Mouse (Mus musculus) testis, adult 2 months (tissue): ENCODE measurements around the gene Pbx3. TPM values are rescaled to one million over a fixed set of nuclear protein-coding genes. Genes with fewer than 3 reads are reported as not detected.

Source experiments
- H3K27ac ChIP-seq: fragments of 200-500 bp; 2 replicates; pipeline ENCODE4 v1.5.1; 2012; ENCODE audit warnings: low read depth, low read length; ENCODE audit not compliant: control insufficient read depth, insufficient read depth
- H3K27me3 ChIP-seq: fragments of 200-500 bp; 2 replicates; pipeline ENCODE4 v1.6.1; 2012; ENCODE audit warnings: mild to moderate bottlenecking, low read length, moderate library complexity; ENCODE audit not compliant: control insufficient read depth, insufficient read depth
- H3K36me3 ChIP-seq: fragments of 200-500 bp; 2 replicates; pipeline ENCODE4 v1.6.1; 2012; ENCODE audit warnings: mild to moderate bottlenecking, low read length; ENCODE audit not compliant: control insufficient read depth, insufficient read depth
- H3K4me1 ChIP-seq: fragments of 200-500 bp; 2 replicates; pipeline ENCODE4 v1.6.1; 2012; ENCODE audit warnings: low read length; ENCODE audit not compliant: control insufficient read depth, insufficient read depth
- H3K4me3 ChIP-seq: fragments of 200-500 bp; 2 replicates; pipeline ENCODE4 v1.5.1; 2012; ENCODE audit warnings: low read depth, mild to moderate bottlenecking, low read length, moderate library complexity, mixed read lengths; ENCODE audit not compliant: control insufficient read depth
- CTCF ChIP-seq: fragments of 200-500 bp; IDR thresholded peaks from 2 replicates; pipeline ENCODE4 v1.5.1; 2012; ENCODE audit warnings: low read depth, mild to moderate bottlenecking, inconsistent platforms, low read length, moderate library complexity; ENCODE audit not compliant: control insufficient read depth, insufficient read depth, insufficient replicate concordance
- POLR2A ChIP-seq: fragments of 200-500 bp; IDR thresholded peaks from 2 replicates; pipeline ENCODE4 v1.6.1; 2012; ENCODE audit warnings: low read depth, mild to moderate bottlenecking, inconsistent platforms, low read length, moderate library complexity; ENCODE audit not compliant: control insufficient read depth
- polyA plus RNA-seq: library from polyadenylated mRNA; depleted of rRNA; stranded (reverse); fragments of >200 nt; gene quantifications from 2 replicates; pipeline ENCODE4 v1.2.3, GENCODE M21; 2012

The Pbx3 gene
- polyA plus RNA-seq, 1 experiment, result 5.9 TPM

DNA sequence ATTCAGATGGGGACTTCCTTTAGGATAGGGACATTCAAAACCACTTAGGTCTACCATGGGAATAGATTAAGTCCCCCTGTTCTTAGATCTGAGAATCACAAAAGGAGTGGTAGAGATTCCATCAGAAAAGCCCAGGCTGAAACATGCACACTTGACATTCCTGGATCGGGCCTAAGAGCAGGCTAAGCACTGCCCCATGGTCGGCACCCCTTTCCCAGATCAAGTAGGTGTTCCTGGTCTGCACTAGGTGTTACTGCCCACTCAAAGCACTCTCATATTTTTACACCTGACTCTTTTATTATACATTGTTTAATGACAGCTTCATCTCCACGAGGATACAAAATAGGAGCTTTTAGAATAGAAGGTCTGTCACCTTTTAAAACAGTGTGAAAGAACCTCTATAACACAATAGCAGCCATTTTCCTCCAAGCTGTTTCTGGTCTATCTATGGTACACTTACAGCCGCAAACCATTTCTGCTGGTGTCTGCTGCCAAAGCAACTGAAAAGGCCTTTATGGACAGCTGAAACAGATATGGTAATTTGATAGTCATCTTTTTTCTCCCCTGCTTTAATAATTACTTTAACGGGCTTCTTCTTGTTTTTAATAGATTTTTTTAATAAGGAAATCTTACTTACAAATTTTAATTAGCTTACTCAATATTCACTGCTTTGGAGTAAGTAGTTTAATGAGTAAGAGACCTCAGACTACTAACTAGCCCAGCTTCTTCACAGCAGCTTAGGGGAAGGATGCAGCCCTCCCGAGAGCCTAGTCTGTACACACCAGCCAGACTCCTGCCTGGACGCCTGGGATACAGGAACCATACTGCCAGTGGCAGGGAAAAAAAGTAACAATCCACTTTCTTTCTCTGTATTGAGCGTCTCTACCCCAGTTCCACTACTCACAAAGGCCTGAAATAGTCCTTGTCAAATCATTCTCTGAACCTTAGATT is 178.8 kb downstream of the Pbx3 start:
- Histone ChIP-seq H3K27me3 (no peaks in the 10 kb centered on the region), H3K36me3 (no peaks in the 10 kb centered on the region), H3K4me3 (no peak overlapping the region), H3K4me1 (no peaks in the 10 kb centered on the region), H3K27ac (no peak overlapping the region)
- no peak for TF ChIP-seq POLR2A
- no peak for TF ChIP-seq CTCF

DNA sequence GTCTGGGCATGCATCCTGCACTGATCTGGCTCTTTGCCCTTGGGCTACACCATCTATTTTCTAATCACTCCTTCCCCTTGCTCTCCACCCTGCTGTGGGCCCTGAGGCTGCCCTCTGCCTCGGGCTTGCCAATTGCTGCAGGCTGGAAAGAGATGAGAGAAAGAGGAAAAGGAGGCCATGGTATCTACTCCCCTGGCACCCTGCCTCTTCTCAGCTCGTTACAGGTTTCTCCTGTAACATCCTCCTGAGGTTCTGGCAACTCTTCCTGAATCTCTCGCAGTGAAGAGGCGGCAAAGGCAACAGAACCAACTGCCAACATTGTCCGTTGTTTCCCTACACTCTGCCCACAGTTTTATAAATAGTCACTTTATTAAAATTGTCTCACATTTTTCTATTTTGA is 179.7 kb downstream of the Pbx3 start:
- Histone ChIP-seq H3K4me3 (no peak overlapping the region), H3K4me1 (no peaks in the 10 kb centered on the region), H3K27ac (no peak overlapping the region), H3K36me3 (no peaks in the 10 kb centered on the region), H3K27me3 (no peaks in the 10 kb centered on the region)
- no peak for TF ChIP-seq POLR2A
- no peak for TF ChIP-seq CTCF

DNA sequence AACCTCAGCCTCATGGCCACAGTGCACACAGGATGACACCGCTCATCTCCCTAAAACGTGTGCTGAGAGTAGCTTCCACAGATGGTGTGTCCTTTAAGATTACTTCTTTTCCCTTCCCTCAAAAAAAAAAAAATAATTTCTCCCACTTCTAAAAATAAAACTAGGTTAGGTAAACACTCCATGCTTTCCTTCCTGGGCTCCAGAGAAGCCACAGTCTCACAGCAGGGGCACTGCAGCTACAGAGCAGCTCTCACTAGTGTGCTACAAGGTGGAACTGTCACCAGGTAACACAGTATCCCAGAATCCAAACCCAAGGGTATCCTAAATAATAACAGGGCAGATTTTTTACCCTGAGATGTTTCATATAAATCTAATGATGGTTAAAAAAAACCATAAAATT is 185.6 kb downstream of the Pbx3 start:
- Histone ChIP-seq H3K4me1 (no peaks in the 10 kb centered on the region), H3K36me3 (no peaks in the 10 kb centered on the region)
- TF ChIP-seq POLR2A, result no peak
- TF ChIP-seq CTCF, result no peak

DNA sequence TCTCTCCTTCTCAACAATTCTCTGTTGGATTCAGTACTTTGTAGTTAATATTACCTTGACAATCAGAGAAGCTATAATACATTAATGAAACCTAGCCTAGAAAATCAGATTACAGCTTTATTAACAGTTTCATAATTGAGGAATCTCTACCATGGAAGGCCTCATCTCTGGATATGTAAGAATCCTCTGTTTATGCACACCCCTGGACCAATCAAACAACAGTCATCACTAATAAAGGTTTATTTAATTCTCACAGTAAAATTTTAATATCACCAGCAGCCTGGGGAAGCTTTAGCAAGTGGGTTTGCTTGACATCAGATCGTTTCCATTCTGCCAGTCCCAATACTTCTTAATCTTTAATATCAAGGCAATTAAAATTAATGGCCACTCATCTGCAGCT is 191.3 kb downstream of the Pbx3 start:
- TF ChIP-seq POLR2A (no peak), CTCF (no peak)
- Histone ChIP-seq H3K27me3 (no peaks in the 10 kb centered on the region), H3K36me3 (no peaks in the 10 kb centered on the region), H3K4me3 (no peak overlapping the region), H3K27ac (no peak overlapping the region), H3K4me1 (no peaks in the 10 kb centered on the region)

More for the DNA sequence above, 185.6 kb downstream of the Pbx3 start:
- no peak overlapping the region for H3K27ac ChIP-seq
- no peaks in the 10 kb centered on the region for H3K27me3 ChIP-seq
- no peak overlapping the region for H3K4me3 ChIP-seq

DNA sequence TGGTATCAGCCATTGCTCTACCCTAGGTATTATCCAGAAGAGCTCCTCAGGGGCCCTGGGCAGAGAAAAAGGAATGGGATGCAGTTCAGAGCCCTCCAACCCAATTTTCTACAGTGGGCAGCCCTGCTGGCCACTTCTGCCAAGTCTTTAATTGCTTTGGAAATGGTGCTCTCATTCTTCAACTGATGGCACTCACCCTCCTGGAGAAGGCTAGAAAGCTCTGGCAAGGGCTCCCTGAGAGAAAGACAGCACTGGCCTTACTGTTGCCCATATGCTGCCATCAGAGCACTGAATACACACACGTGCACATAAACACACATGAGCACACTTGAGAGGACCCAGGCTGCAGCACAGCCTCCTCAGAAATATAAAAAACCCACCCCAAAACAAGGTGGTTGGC is 193.6 kb downstream of the Pbx3 start:
- no peaks in the 10 kb centered on the region for H3K27me3 ChIP-seq
- no peak overlapping the region for H3K4me3 ChIP-seq
- H3K27ac ChIP-seq, result no peak overlapping the region
- no peaks in the 10 kb centered on the region for H3K36me3 ChIP-seq
- TF ChIP-seq CTCF (no peak), POLR2A (no peak)
- no peaks in the 10 kb centered on the region for H3K4me1 ChIP-seq

DNA sequence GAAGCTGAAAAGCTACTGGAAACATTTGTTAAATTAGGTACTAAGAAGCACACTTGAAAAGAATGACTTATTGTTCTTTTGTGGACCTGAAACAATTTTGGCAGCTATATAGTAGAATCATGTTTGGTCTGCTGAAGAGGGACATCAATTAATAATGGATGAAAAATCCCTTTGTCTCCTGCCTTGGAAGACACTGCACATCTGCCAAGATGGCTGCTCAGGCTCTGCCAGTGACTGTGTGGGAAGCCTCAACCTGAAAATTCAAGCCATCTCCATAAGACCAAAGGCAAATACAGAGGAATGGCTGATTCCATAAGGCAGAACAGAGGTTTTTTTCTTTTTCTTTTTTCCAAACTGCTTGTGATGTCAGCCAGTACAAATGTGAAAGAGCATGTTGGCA is 194.3 kb downstream of the Pbx3 start:
- TF ChIP-seq CTCF, result no peak
- TF ChIP-seq POLR2A, result no peak
- H3K27ac ChIP-seq, result no peak overlapping the region
- H3K36me3 ChIP-seq, result no peaks in the 10 kb centered on the region
- H3K27me3 ChIP-seq, result no peaks in the 10 kb centered on the region
- no peaks in the 10 kb centered on the region for H3K4me1 ChIP-seq
- H3K4me3 ChIP-seq, result no peak overlapping the region

DNA sequence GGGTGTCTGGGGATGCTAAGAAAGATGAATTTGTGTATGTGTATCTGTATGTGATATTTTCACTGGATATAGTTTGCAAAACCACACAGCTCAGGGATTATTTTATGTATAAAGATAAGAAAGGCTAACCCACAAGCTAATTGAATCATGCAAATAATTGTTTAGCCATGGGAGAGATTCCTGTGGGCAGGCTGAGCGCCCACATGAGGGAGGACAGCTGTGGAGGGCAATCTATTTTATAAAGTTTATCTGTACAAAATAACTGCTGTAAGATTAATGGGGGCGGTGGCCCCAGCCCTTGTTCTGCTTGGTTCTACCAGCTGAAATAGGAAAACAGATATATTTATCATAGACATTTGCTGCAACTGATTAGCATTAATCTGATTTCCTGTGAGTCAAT is 202.5 kb downstream of the Pbx3 start:
- no peak overlapping the region for H3K27ac ChIP-seq
- H3K4me1 ChIP-seq, result no peaks in the 10 kb centered on the region
- no peak for TF ChIP-seq CTCF
- TF ChIP-seq POLR2A, result no peak
- H3K36me3 ChIP-seq, result no peaks in the 10 kb centered on the region
- no peaks in the 10 kb centered on the region for H3K27me3 ChIP-seq
- no peak overlapping the region for H3K4me3 ChIP-seq
